Comparison of ENCODE assay signal across 8 mouse cellular contexts in genomic region chr15:81027378-81028173, GRCm38 (mm10). TPM values are rescaled to one million over a fixed set of nuclear protein-coding genes. Genes with fewer than 3 reads are reported as not detected.
DNase-seq lines count a peak whose midpoint lies in the region; ATAC-seq and TF ChIP-seq lines count a peak whose summit lies in the region.

No protein-coding gene starts in this region.

- H3K9me3 ChIP-seq in embryonic facial prominence, embryonic 12.5 days: no peaks in the 10 kb centered on the region
- H3K9me3 ChIP-seq in limb, embryonic 12.5 days: no peaks in the 10 kb centered on the region
- no peaks in the 10 kb centered on the region for H3K9me3 ChIP-seq in midbrain, embryonic 14.5 days (ENCODE audit: control insufficient read depth, low read length)

- H3K36me3 ChIP-seq in embryonic facial prominence, embryonic 12.5 days: peaks cover under 1% of the 10 kb centered on the region; the same call in 1 of the 2 replicates
- peaks cover 7% of the 10 kb centered on the region; the same call in 1 of the 2 replicates for H3K36me3 ChIP-seq in limb, embryonic 12.5 days
- H3K36me3 ChIP-seq in midbrain, embryonic 14.5 days (ENCODE audit: control insufficient read depth, insufficient read depth, low read length): peaks cover 4% of the 10 kb centered on the region; the same call in 1 of the 2 replicates
- peaks cover 5% of the 10 kb centered on the region for H3K36me3 ChIP-seq in spleen, adult 2 months (ENCODE audit: control insufficient read depth, insufficient read depth, low read length)

- TF ChIP-seq POLR2A in spleen, adult 2 months (IDR thresholded peaks at IDR 0.05; ENCODE audit: low read depth, low read length): no peak

- H3K27me3 ChIP-seq in embryonic facial prominence, embryonic 12.5 days: no peaks in the 10 kb centered on the region
- H3K27me3 ChIP-seq in limb, embryonic 12.5 days: no peaks in the 10 kb centered on the region
- no peaks in the 10 kb centered on the region for H3K27me3 ChIP-seq in midbrain, embryonic 14.5 days (ENCODE audit: control insufficient read depth, insufficient read depth, low read length)
- no peaks in the 10 kb centered on the region for H3K27me3 ChIP-seq in spleen, adult 2 months (ENCODE audit: control insufficient read depth, insufficient read depth, low read length)

- no peak overlapping the region for H3K27ac ChIP-seq in embryonic facial prominence, embryonic 12.5 days
- no peak overlapping the region for H3K27ac ChIP-seq in limb, embryonic 12.5 days
- H3K27ac ChIP-seq in midbrain, embryonic 14.5 days (replicated peaks; ENCODE audit: low read depth, low read length): no peak overlapping the region
- H3K27ac ChIP-seq in spleen, adult 2 months (ENCODE audit: insufficient read depth, low read length): no peak overlapping the region

- no peak overlapping the region for H3K4me3 ChIP-seq in embryonic facial prominence, embryonic 12.5 days
- H3K4me3 ChIP-seq in limb, embryonic 12.5 days (replicated peaks): no peak overlapping the region
- no peak overlapping the region for H3K4me3 ChIP-seq in midbrain, embryonic 14.5 days (replicated peaks; ENCODE audit: low read depth, low read length)
- no peak overlapping the region for H3K4me3 ChIP-seq in spleen, adult 2 months (ENCODE audit: extremely low read depth, insufficient read depth, insufficient read length)

- peak; percentile 84; the same call in 1 of the 2 replicates for TF ChIP-seq CTCF in spleen, adult 2 months (IDR thresholded peaks at IDR 0.05; ENCODE audit: extremely low read depth, insufficient read depth, insufficient read length, insufficient replicate concordance)

- H3K9ac ChIP-seq in embryonic facial prominence, embryonic 12.5 days: no peak overlapping the region
- no peak overlapping the region for H3K9ac ChIP-seq in limb, embryonic 12.5 days (replicated peaks)
- no peak overlapping the region for H3K9ac ChIP-seq in midbrain, embryonic 14.5 days (replicated peaks; ENCODE audit: low read length)

- ATAC-seq in embryonic facial prominence, embryonic 12.5 days (ENCODE audit: insufficient number of reproducible peaks, insufficient read depth, low FRiP score, low TSS enrichment): peak; percentile 80
- 0 out of 2 replicates have a peak, but pooled peaks have one; percentile 13 for ATAC-seq in limb, embryonic 12.5 days (ENCODE audit: insufficient number of reproducible peaks, insufficient read depth, low FRiP score, low TSS enrichment, low read depth)
- ATAC-seq in midbrain, embryonic 14.5 days (ENCODE audit: low FRiP score, low TSS enrichment): no peak

- DNase-seq in A20 (ENCODE audit: low read depth, low spot score): peak; percentile 87
- peak; percentile 66 for DNase-seq in adrenal gland, postnatal 25 days
- DNase-seq in heart, adult 9 months (ENCODE audit: low spot score in 2 of 2): peak; percentile 73 to 80
- DNase-seq in kidney, adult 8-10 months: peak; percentile 63 to 85
- DNase-seq in midbrain, embryonic 14.5 days: peak; percentile 88
- DNase-seq in spleen, adult 2 months (ENCODE audit: low read depth in 1 of 2, low spot score in 2 of 2): peak; percentile 64 to 76

- WGBS in embryonic facial prominence, embryonic 12.5 days: 42% methylated on average over 8 of the region's 8 CpGs
- WGBS in limb, embryonic 12.5 days: 41% methylated on average over 8 of the region's 8 CpGs
- WGBS in midbrain, embryonic 14.5 days: 45% methylated on average over 8 of the region's 8 CpGs
- WGBS in spleen, adult 2 months: 22% methylated on average over 8 of the region's 8 CpGs

- H3K4me2 ChIP-seq in embryonic facial prominence, embryonic 12.5 days (replicated peaks): no peak overlapping the region
- no peak overlapping the region for H3K4me2 ChIP-seq in limb, embryonic 12.5 days
- H3K4me2 ChIP-seq in midbrain, embryonic 14.5 days (ENCODE audit: low read length): no peak overlapping the region

- H3K4me1 ChIP-seq in embryonic facial prominence, embryonic 12.5 days: peaks cover 9% of the 10 kb centered on the region; the same call in 1 of the 2 replicates
- H3K4me1 ChIP-seq in limb, embryonic 12.5 days (replicated peaks): peaks cover 21% of the 10 kb centered on the region
- H3K4me1 ChIP-seq in midbrain, embryonic 14.5 days (ENCODE audit: control insufficient read depth, insufficient read depth, low read length): no peaks in the 10 kb centered on the region
- H3K4me1 ChIP-seq in spleen, adult 2 months (ENCODE audit: control insufficient read depth, insufficient read depth, insufficient read length): peaks cover 26% of the 10 kb centered on the region; the same call in 1 of the 2 replicates

RNA-seq across cellular contexts. Expression of gene Sgsm3, which starts 50.0 kb away (rescaled TPM):
- total RNA-seq in adrenal gland, postnatal 25 days (2021): 19.6 and 22.3 TPM in 2 replicates
- 29.4 and 31.7 TPM in 2 replicates for polyA plus RNA-seq in embryonic facial prominence, embryonic 12.5 days (2016; fragmentation: Nextera tagmentation; extraction: Ambion mirVana)
- polyA plus RNA-seq in limb, embryonic 12.5 days (2016; fragmentation: Nextera tagmentation; extraction: Ambion mirVana): 27.1 and 28.1 TPM in 2 replicates
- polyA plus RNA-seq in midbrain, embryonic 14.5 days (2014; fragmentation: Nextera tagmentation; extraction: Ambion mirVana): 56.1 and 60.9 TPM in 2 replicates
- 12.6 and 13.8 TPM in 2 replicates for polyA plus RNA-seq in spleen, adult 2 months (2012; rRNA removed)
